Mouse (Mus musculus) heart, embryonic 13.5 days (tissue): ENCODE data around the gene Stk19. TPM values are rescaled to one million over a fixed set of nuclear protein-coding genes. Genes with fewer than 3 reads are reported as not detected.

ENCODE experiments used
- ATAC-seq: fragments of 200-750 bp; cut with Nextera tagmentation; 2 replicates; pipeline ENCODE4 v1.8.0; 2017; ENCODE audit warnings: moderate TSS enrichment; ENCODE audit not compliant: insufficient number of reproducible peaks, low FRiP score, low TSS enrichment; ENCODE audit errors: extremely low read depth
- H3K27ac ChIP-seq: fragments of 300-500 bp; sonication (generic); replicated peaks from 2 replicates; pipeline ENCODE4 v1.5.1; 2015; ENCODE audit warnings: moderate library complexity, mild to moderate bottlenecking, inconsistent platforms
- H3K27me3 ChIP-seq: fragments of 300-500 bp; sonication (generic); replicated peaks from 2 replicates; pipeline ENCODE4 v1.6.1; 2015; ENCODE audit warnings: mild to moderate bottlenecking, inconsistent platforms
- H3K36me3 ChIP-seq: fragments of 300-500 bp; sonication (generic); 2 replicates; pipeline ENCODE4 v1.6.1; 2015; ENCODE audit warnings: mild to moderate bottlenecking, inconsistent platforms
- H3K4me1 ChIP-seq: fragments of 300-500 bp; sonication (generic); 2 replicates; pipeline ENCODE4 v1.6.1; 2015; ENCODE audit warnings: inconsistent platforms
- H3K4me2 ChIP-seq: fragments of 300-500 bp; sonication (generic); 2 replicates; pipeline ENCODE4 v1.6.1; 2015; ENCODE audit warnings: inconsistent platforms, mild to moderate bottlenecking, moderate library complexity
- H3K4me3 ChIP-seq: fragments of 300-500 bp; sonication (generic); 2 replicates; pipeline ENCODE4 v1.5.1; 2015; ENCODE audit warnings: moderate library complexity, mild to moderate bottlenecking, inconsistent platforms
- H3K9ac ChIP-seq: fragments of 300-500 bp; sonication (generic); 2 replicates; pipeline ENCODE4 v1.6.1; 2015; ENCODE audit warnings: inconsistent platforms, mild to moderate bottlenecking, moderate library complexity
- H3K9me3 ChIP-seq: fragments of 300-500 bp; sonication (generic); 2 replicates; pipeline ENCODE4 v1.6.1; 2016; ENCODE audit warnings: inconsistent platforms
- WGBS: fragments of 180-500 bp; shearing (Covaris S2); methylation state at CpG from one replicate; pipeline ENCODE4 v1.1.7; 2015; ENCODE audit warnings: mixed read lengths; 5-methylcytosine and 5-hydroxymethylcytosine counted together
- microRNA-seq: library from miRNA; unstranded; fragments of <30 nt; microRNA quantifications from one replicate; pipeline ENCODE4, GENCODE M21; 2016
- polyA plus RNA-seq: library from polyadenylated mRNA; unstranded; fragments of >200 nt; fragmentation: Nextera tagmentation; extraction: Ambion mirVana; gene quantifications from 2 replicates; pipeline ENCODE4 v1.2.1, GENCODE M21; 2015

Stk19 gene
- polyA plus RNA-seq, 1 experiment from 2014 or later = 17.4 TPM

DNA sequence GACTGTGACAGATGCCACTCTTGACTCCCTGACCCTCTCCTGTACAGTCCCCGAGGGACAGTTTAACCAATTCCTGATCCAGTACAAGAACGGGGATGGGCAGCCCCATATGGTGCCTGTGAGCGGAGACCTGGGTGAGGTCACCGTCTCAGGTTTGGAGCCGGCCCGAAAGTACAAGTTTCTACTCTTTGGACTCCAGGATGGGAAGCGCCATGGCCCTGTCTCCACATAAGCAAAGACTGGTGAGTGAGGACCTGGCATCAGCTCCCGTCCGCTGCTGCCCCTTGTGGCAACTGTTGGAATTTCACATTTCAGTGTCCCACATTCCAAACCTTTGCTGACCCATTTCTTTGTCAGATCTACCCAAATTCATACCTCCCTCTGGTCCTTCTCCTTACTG lies 41.1 kb downstream of the Stk19 start:
- Histone ChIP-seq H3K4me1 (no peaks in the 10 kb centered on the region), H3K27me3 (no peaks in the 10 kb centered on the region), H3K9me3 (peaks cover 11% of the 10 kb centered on the region; the same call in 1 of the 2 replicates), H3K9ac (no peak overlapping the region), H3K36me3 (no peaks in the 10 kb centered on the region), H3K4me3 (no peak overlapping the region), H3K27ac (no peak overlapping the region), H3K4me2 (no peak overlapping the region)
- WGBS = 54% methylated on average over 9 of the region's 9 CpGs
- no peak for ATAC-seq

DNA sequence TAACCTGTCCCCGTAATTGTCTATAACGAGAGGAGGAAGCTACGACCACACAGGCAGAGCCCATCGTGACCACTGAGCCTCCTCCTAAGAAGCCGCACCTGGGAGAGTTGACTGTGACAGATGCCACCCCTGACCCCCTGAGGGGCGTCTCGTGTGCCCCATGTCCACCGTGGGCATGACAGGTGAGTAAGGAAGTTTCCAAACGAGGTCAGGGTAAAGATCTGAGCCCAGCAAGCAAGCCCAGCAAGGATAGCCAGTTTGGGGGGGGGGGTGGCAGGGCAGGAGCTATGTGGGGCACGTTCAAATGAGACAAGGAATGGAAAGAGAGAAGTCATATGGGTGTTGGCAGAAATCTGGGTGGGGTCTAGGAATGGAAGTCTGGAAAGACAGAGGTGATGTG lies 41.7 kb downstream of the Stk19 start:
- H3K9ac ChIP-seq = no peak overlapping the region
- H3K27me3 ChIP-seq = no peaks in the 10 kb centered on the region
- peaks cover 14% of the 10 kb centered on the region; the same call in 1 of the 2 replicates for H3K9me3 ChIP-seq
- no peak overlapping the region for H3K27ac ChIP-seq
- no peak for ATAC-seq
- H3K4me2 ChIP-seq = no peak overlapping the region
- H3K4me1 ChIP-seq = no peaks in the 10 kb centered on the region
- 74% methylated on average over 10 of the region's 10 CpGs for WGBS
- H3K36me3 ChIP-seq = no peaks in the 10 kb centered on the region
- H3K4me3 ChIP-seq = no peak overlapping the region

DNA sequence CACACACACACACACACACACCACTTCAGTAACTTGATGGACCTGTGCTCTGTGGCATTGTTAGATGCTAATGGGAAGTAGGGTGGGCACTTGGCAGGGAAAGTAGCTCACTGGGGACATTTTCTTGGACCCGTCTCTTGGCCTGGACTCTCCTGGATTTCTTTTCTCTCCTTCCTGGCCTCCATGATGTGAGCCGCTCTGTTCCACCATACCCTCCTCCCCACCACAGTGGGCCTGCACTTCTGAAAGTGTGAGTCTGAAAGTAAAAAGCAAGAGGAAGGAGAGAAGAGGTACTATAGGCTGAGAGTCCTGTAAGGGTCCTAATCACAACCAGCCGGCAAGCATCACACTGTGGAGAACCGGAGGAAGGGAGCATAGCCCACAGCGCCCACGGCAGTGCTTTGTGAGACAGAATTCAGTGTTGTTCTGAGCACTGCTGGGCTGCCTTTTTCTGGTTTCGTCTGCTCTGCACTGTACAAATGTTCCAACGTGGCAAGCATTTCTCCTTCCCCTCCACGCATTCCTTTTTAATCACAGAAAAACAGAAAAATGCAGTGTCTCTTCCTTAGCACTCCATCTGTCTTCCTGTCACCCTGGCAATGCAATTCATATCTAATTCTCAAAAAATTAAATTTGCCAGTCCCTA lies 58.9 kb downstream of the Stk19 start:
- Histone ChIP-seq H3K4me3 (no peak overlapping the region), H3K4me2 (no peak overlapping the region), H3K27ac (no peak overlapping the region; the same call in 1 of the 2 replicates), H3K9me3 (peaks cover 19% of the 10 kb centered on the region), H3K27me3 (no peaks in the 10 kb centered on the region), H3K4me1 (0 out of 2 replicates have a peak, but pooled peaks cover 7% of the 10 kb centered on the region), H3K36me3 (no peaks in the 10 kb centered on the region), H3K9ac (no peak overlapping the region)
- ATAC-seq = no peak
- WGBS = 57% methylated on average over 9 of the region's 9 CpGs

Small RNAs within 50 kb of the gene (microRNA-seq; reads per million reads assigned to microRNA genes)
- gene Mir6970 = 0.61 reads per million
- gene Mir6971 = 1.2 reads per million
- not detected for gene Mir6972

Other genes with a start within 250 kb of the Stk19 start
- gene Gpsm3, start 247.1 kb downstream of the Stk19 start, polyA plus RNA-seq = 6.8 and 7.0 TPM in 2 replicates
- gene Pbx2, start 245.7 kb downstream of the Stk19 start, polyA plus RNA-seq = 7.0 and 7.3 TPM in 2 replicates
- 3.7 and 4.0 TPM in 2 replicates for gene Ager, start 239.1 kb downstream of the Stk19 start, polyA plus RNA-seq
- gene Rnf5, start 233.3 kb downstream of the Stk19 start, polyA plus RNA-seq = 106 and 120 TPM in 2 replicates
- gene Agpat1, start 232.7 kb downstream of the Stk19 start, polyA plus RNA-seq = 53.6 and 54.2 TPM in 2 replicates
- 1.0 and 1.2 TPM in 2 replicates for gene Egfl8, start 221.0 kb downstream of the Stk19 start, polyA plus RNA-seq
- gene Ppt2, start 208.4 kb downstream of the Stk19 start, polyA plus RNA-seq = 26.1 and 27.6 TPM in 2 replicates
- 0.15 and 0.31 TPM in 2 replicates for gene Prrt1, start 207.4 kb downstream of the Stk19 start, polyA plus RNA-seq
- 10.4 and 10.7 TPM in 2 replicates for gene Fkbpl, start 192.2 kb downstream of the Stk19 start, polyA plus RNA-seq
- 56.1 and 56.2 TPM in 2 replicates for gene Atf6b, start 189.8 kb downstream of the Stk19 start, polyA plus RNA-seq
- gene Tnxb, start 166.4 kb downstream of the Stk19 start, polyA plus RNA-seq = 1.3 and 1.4 TPM in 2 replicates
- 0.11 and 0.21 TPM in 2 replicates for gene C4b, start 93.1 kb downstream of the Stk19 start, polyA plus RNA-seq
- gene Cyp21a1, start 32.4 kb downstream of the Stk19 start, polyA plus RNA-seq = not detected in 2 replicates
- gene Dxo, start 74 bp upstream of the Stk19 start, polyA plus RNA-seq = 32.3 and 34.9 TPM in 2 replicates
- gene Skiv2l, start 13.3 kb upstream of the Stk19 start, polyA plus RNA-seq = 27.3 and 30.6 TPM in 2 replicates
- 68.5 and 70.9 TPM in 2 replicates for gene Nelfe, start 13.4 kb upstream of the Stk19 start, polyA plus RNA-seq
- 2.3 and 5.6 TPM in 2 replicates for gene Cfb, start 25.6 kb upstream of the Stk19 start, polyA plus RNA-seq
- 1.5 and 2.0 TPM in 2 replicates for gene Zbtb12, start 42.5 kb upstream of the Stk19 start, polyA plus RNA-seq
- gene Gm20547, start 45.1 kb upstream of the Stk19 start, polyA plus RNA-seq = not detected in 2 replicates
- gene C2, start 61.3 kb upstream of the Stk19 start, polyA plus RNA-seq = 0.84 and 1.9 TPM in 2 replicates
- 38.8 and 42.4 TPM in 2 replicates for gene Ehmt2, start 61.5 kb upstream of the Stk19 start, polyA plus RNA-seq
- gene Slc44a4, start 77.5 kb upstream of the Stk19 start, polyA plus RNA-seq = 0.15 TPM in 1 of 2 replicates, not detected in the other
- gene Neu1, start 94.3 kb upstream of the Stk19 start, polyA plus RNA-seq = 18.1 and 19.2 TPM in 2 replicates
- gene Hspa1b, start 122.3 kb upstream of the Stk19 start, polyA plus RNA-seq = 0.19 and 0.20 TPM in 2 replicates
- gene Gm20481, start 133.0 kb upstream of the Stk19 start, polyA plus RNA-seq = not detected in 2 replicates
- gene Hspa1a, start 135.2 kb upstream of the Stk19 start, polyA plus RNA-seq = 3.9 TPM in 2 replicates
- gene Hspa1l, start 135.8 kb upstream of the Stk19 start, polyA plus RNA-seq = 2.1 and 2.2 TPM in 2 replicates
- gene Lsm2, start 144.9 kb upstream of the Stk19 start, polyA plus RNA-seq = 145 and 153 TPM in 2 replicates
- gene Vars, start 164.0 kb upstream of the Stk19 start, polyA plus RNA-seq = 59.9 and 63.0 TPM in 2 replicates
- 0.45 and 0.52 TPM in 2 replicates for gene Vwa7, start 179.6 kb upstream of the Stk19 start, polyA plus RNA-seq
- gene Sapcd1, start 191.1 kb upstream of the Stk19 start, polyA plus RNA-seq = 3.2 and 4.2 TPM in 2 replicates
- 4.0 and 4.1 TPM in 2 replicates for gene Msh5, start 209.8 kb upstream of the Stk19 start, polyA plus RNA-seq
- 351 and 389 TPM in 2 replicates for gene Clic1, start 213.0 kb upstream of the Stk19 start, polyA plus RNA-seq
- 194 and 207 TPM in 2 replicates for gene Ddah2, start 222.1 kb upstream of the Stk19 start, polyA plus RNA-seq
- not detected in 2 replicates for gene Ly6g6c, start 228.4 kb upstream of the Stk19 start, polyA plus RNA-seq
- 0.92 and 1.4 TPM in 2 replicates for gene Mpig6b, start 229.2 kb upstream of the Stk19 start, polyA plus RNA-seq
- 0.36 and 0.62 TPM in 2 replicates for gene Ly6g6e, start 240.0 kb upstream of the Stk19 start, polyA plus RNA-seq
- gene Ly6g6d, start 241.1 kb upstream of the Stk19 start, polyA plus RNA-seq = 1.7 and 1.9 TPM in 2 replicates
- gene Ly6g6f, start 248.7 kb upstream of the Stk19 start, polyA plus RNA-seq = 0.73 and 1.0 TPM in 2 replicates